Mouse (Mus musculus) left cerebral cortex, adult 18-20 months (tissue): ENCODE data around the gene Snx15. TPM values are rescaled to one million over a fixed set of nuclear protein-coding genes. Genes with fewer than 3 reads are reported as not detected.

Source experiments
- DNase-seq, 2 experiments: peaks; one replicate each; pipeline ENCODE4 v3.0.0; 2021 to 2022; ENCODE audit warnings: low spot score in 2 of 2, mixed read lengths in 1 of 2
- total RNA-seq, 2 experiments: library from RNA; stranded (reverse); gene quantifications; 2 replicates each; pipeline ENCODE4 v1.2.3; 2021

Gene Snx15
- total RNA-seq, 2 experiments from 2014 or later, result 41.6 to 44.8 TPM

DNA sequence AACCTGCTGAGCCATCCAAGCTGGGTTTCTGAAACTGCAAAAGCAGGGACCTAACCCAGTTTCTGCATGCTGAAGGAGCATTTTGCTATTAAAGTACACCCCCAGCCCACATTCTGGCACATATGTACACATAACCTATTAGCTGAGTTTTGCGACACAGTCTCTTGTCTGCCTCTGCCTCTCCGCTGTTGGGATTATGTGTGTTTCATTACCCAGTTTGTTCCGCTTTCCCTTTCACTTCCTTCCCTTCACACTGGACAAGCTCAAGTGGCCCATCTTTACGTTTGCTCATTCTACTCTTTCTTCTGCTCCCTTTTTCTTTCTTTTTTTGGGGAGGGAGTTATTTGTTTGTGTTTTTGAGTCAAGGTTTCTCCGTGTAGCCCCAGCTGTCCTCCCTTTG, 54.2 kb downstream of the Snx15 start:
- DNase-seq, result no peak

DNA sequence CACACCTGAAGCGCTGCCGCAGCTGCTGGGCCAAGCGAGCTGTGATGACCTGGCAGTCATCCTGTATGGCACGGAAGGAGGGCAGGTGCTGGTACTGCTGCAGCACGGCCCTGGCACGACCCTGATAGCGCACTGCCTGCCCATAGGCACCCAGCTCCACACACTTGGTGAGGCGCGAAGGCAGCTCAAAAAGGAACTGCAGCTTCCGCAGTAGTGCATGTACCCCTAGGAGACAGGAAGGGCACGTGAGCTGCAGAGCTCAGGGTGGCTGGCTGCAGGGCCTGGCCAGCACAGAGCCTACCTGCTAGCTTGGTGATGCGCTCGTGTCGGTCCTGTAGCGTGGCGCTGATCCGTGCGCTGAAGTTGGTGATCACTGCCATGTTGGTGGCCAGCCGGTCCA, 56.8 kb downstream of the Snx15 start:
- no peak for DNase-seq

DNA sequence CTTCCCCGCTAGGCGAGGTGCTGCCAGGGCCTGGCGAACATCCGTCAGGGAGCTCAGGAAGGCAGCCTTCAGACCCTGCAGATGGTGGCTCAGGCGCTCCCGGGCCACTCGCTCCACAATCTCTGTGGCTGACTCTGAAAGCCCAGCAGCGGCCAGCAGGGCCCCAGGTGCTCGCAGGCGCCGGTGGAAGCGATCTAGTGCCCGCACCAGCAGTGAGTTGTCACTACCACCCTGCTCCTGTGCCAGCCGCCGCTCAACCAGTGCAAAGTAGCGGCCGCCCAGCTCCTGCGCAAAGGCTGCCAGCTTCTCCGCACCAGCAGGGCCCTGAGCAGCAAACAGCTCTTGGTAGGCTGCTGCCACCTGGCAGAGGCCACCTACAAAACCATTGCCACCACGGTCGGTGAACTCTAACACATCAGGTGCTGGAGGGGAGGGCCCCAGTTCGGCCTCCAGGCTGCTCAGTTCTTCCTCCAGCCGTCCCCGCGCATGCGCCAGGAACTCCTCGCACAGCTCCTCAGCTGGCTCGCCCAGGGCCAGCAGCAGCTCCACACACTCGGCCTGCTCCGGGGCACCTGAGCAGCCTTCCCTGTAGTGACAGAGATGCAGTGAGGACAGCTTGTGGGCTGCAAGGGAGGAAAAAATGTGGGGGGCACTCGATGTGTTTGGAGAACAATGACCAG, 57.4 kb downstream of the Snx15 start:
- no peak for DNase-seq

DNA sequence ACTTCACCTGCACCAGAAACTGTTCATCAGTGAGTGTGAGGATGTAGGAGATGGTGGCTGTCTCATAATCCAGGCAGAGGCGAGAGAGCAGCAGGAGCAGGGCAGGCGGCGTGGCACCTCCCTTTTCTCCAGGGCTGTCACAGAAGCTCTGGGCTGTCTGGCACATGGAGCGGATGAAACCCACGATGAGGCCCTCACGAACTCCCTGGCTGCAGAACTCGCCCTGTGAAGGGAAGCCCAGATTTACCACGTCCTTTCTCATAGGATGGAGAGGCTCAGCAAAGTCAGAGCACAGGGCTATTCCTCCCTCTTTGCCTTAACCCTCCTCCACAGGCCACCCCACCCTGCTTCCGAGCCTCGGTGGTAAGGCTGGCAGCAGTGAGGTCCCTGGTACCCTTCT, 58.3 kb downstream of the Snx15 start:
- no peak for DNase-seq

Other genes with a start within 250 kb of the Snx15 start
- 1 to 10 TPM; 4.1 to 4.2 TPM for gene Tigd3, start 234.2 kb downstream of the Snx15 start, total RNA-seq
- 100 to 1,000 TPM in 1 of 2 experiments, 10 to 100 TPM in 1; 90.1 to 102 TPM for gene Dpf2, start 215.3 kb downstream of the Snx15 start, total RNA-seq
- 1 to 10 TPM; 4.7 to 5.4 TPM for gene Cdc42ep2, start 203.5 kb downstream of the Snx15 start, total RNA-seq
- gene Pola2, start 164.1 kb downstream of the Snx15 start, total RNA-seq, result 1 to 10 TPM; 4.9 to 5.0 TPM
- not detected for gene Slc22a20, start 142.2 kb downstream of the Snx15 start, total RNA-seq
- gene Capn1, start 112.4 kb downstream of the Snx15 start, total RNA-seq, result 10 to 100 TPM; 27.9 to 28.1 TPM
- gene Syvn1, start 81.7 kb downstream of the Snx15 start, total RNA-seq, result 10 to 100 TPM; 41.3 to 41.6 TPM
- gene Mrpl49, start 70.5 kb downstream of the Snx15 start, total RNA-seq, result 10 to 100 TPM; 42.5 to 51.3 TPM
- 100 to 1,000 TPM; 717 to 762 TPM for gene Fau, start 70.5 kb downstream of the Snx15 start, total RNA-seq
- gene Znhit2, start 67.1 kb downstream of the Snx15 start, total RNA-seq, result 10 to 100 TPM; 32.2 to 35.0 TPM
- 10 to 100 TPM; 25.1 to 25.2 TPM for gene Tm7sf2, start 59.9 kb downstream of the Snx15 start, total RNA-seq
- 10 to 100 TPM; 78.5 to 94.4 TPM for gene Vps51, start 51.1 kb downstream of the Snx15 start, total RNA-seq
- not detected for gene Tmem262, start 48.3 kb downstream of the Snx15 start, total RNA-seq
- under 1 TPM; 0.54 to 0.60 TPM for gene Gm28374, start 46.0 kb downstream of the Snx15 start, total RNA-seq
- gene Zfpl1, start 43.3 kb downstream of the Snx15 start, total RNA-seq, result 10 to 100 TPM; 38.6 to 42.1 TPM
- under 1 TPM in 1 of 2 experiments, not detected in 1; 0.26 TPM for gene Cdca5, start 43.3 kb downstream of the Snx15 start, total RNA-seq
- not detected for gene AC131692.1, start 33.9 kb downstream of the Snx15 start, total RNA-seq
- gene Naaladl1, start 22.5 kb downstream of the Snx15 start, total RNA-seq, result under 1 TPM; 0.14 to 0.21 TPM
- gene Sac3d1, start 9.7 kb downstream of the Snx15 start, total RNA-seq, result 10 to 100 TPM; 17.8 to 19.0 TPM
- 1 to 10 TPM in 1 of 2 experiments, under 1 TPM in 1; 0.51 to 1.2 TPM for gene Batf2, start 12.7 kb upstream of the Snx15 start, total RNA-seq
- 10 to 100 TPM; 82.9 to 92.9 TPM for gene Arl2, start 13.2 kb upstream of the Snx15 start, total RNA-seq
- under 1 TPM in 1 of 2 experiments, not detected in 1; 0.37 TPM for gene Majin, start 56.1 kb upstream of the Snx15 start, total RNA-seq
- gene Gpha2, start 98.1 kb upstream of the Snx15 start, total RNA-seq, result not detected
- 100 to 1,000 TPM; 152 to 158 TPM for gene Ppp2r5b, start 107.6 kb upstream of the Snx15 start, total RNA-seq
- 10 to 100 TPM; 31.5 to 33.9 TPM for gene Atg2a, start 113.4 kb upstream of the Snx15 start, total RNA-seq
- 10 to 100 TPM; 36.8 to 39.0 TPM for gene Ehd1, start 148.4 kb upstream of the Snx15 start, total RNA-seq
- 1 to 10 TPM; 4.2 to 4.8 TPM for gene Cdc42bpg, start 178.2 kb upstream of the Snx15 start, total RNA-seq
- gene Men1, start 206.7 kb upstream of the Snx15 start, total RNA-seq, result 10 to 100 TPM; 62.4 to 74.5 TPM
- gene Map4k2, start 212.8 kb upstream of the Snx15 start, total RNA-seq, result 100 to 1,000 TPM in 1 of 2 experiments, 10 to 100 TPM in 1; 92.9 to 100 TPM
- 100 to 1,000 TPM; 188 to 211 TPM for gene Sf1, start 235.4 kb upstream of the Snx15 start, total RNA-seq